19 mouse cellular contexts compared by ENCODE assay signal in the genomic region with DNA sequence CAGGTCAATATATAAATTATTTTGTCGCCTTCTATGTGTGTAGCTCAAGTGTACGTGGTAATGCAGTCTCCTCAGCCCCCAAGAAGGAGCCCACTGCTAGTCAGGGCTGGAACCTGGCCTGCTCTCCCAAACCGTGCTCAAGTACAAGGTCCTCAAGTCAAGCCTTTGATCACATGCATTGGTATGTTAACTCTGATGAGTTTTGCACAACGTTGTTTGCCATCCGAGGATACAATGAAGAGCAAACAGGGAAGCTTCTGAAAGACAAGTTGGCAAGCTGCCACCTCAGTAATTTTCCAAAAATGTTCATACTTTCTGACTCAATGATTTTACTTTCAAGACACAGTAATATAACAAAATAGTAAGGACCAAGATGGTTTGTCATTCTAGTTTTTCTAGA.
A peak's percentile ranks its signal among the peaks of the same experiment; 100 is the strongest.
DNase-seq lines count a peak whose midpoint lies in the region; ATAC-seq and TF ChIP-seq lines count a peak whose summit lies in the region.
"Had no signal": no experiment of that assay in that cellular context is flagged by ENCODE, and none has a peak within 500 bp of the region (broad histone marks: within the 10 kb centered on the region; RNA-seq: fewer than 3 reads in every experiment).

No protein-coding gene starts in this region.

- no peaks in the 10 kb centered on the region for H3K9me3 ChIP-seq in liver, embryonic 15.5 days (replicated peaks)
- no peaks in the 10 kb centered on the region for H3K9me3 ChIP-seq in liver, embryonic 11.5 days (ENCODE audit: control insufficient read depth, low read length)
- H3K9me3 ChIP-seq in liver, postnatal 0 days (ENCODE audit: low read length), result no peaks in the 10 kb centered on the region
- no peaks in the 10 kb centered on the region for H3K9me3 ChIP-seq in forebrain, postnatal 0 days (ENCODE audit: low read length)
- no peaks in the 10 kb centered on the region for H3K9me3 ChIP-seq in neural tube, embryonic 15.5 days (replicated peaks)
- H3K9me3 ChIP-seq: forebrain, embryonic 15.5 days; heart, embryonic 15.5 days; hindbrain, embryonic 13.5 days had no signal

- peak; percentile 22; the same call in 1 of the 2 replicates for ATAC-seq in liver, embryonic 15.5 days (ENCODE audit: insufficient read depth)
- no peak for ATAC-seq in liver, embryonic 11.5 days (replicated peaks; ENCODE audit: low FRiP score)
- ATAC-seq in liver, postnatal 0 days, result peak; percentile 66
- no peak for ATAC-seq in forebrain, postnatal 0 days
- ATAC-seq in neural tube, embryonic 15.5 days (ENCODE audit: low FRiP score), result no peak
- ATAC-seq: forebrain, embryonic 15.5 days; hindbrain, postnatal 0 days had no signal

- H3K4me1 ChIP-seq in liver, embryonic 15.5 days (replicated peaks), result peaks cover 3% of the 10 kb centered on the region; the same call in 1 of the 2 replicates
- no peaks in the 10 kb centered on the region for H3K4me1 ChIP-seq in liver, embryonic 11.5 days (replicated peaks; ENCODE audit: control insufficient read depth, insufficient read depth, low read length)
- H3K4me1 ChIP-seq in liver, postnatal 0 days (ENCODE audit: insufficient read depth), result no peaks in the 10 kb centered on the region
- no peaks in the 10 kb centered on the region for H3K4me1 ChIP-seq in forebrain, postnatal 0 days (ENCODE audit: insufficient read depth)
- peaks cover 17% of the 10 kb centered on the region for H3K4me1 ChIP-seq in neural tube, embryonic 15.5 days
- H3K4me1 ChIP-seq: forebrain, embryonic 15.5 days; heart, embryonic 15.5 days had no signal

- 65% methylated on average over 5 of the region's 5 CpGs for WGBS in liver, embryonic 15.5 days (ENCODE audit: insufficient replicate concordance)
- WGBS in liver, embryonic 11.5 days, result 86% methylated on average over 5 of the region's 5 CpGs
- WGBS in liver, postnatal 0 days (ENCODE audit: insufficient replicate concordance), result 64% methylated on average over 5 of the region's 5 CpGs
- 56% methylated on average over 5 of the region's 5 CpGs for WGBS in forebrain, postnatal 0 days
- WGBS in neural tube, embryonic 15.5 days, result 78% methylated on average over 5 of the region's 5 CpGs

- H3K27me3 ChIP-seq in liver, embryonic 15.5 days, result no peaks in the 10 kb centered on the region
- H3K27me3 ChIP-seq in liver, embryonic 11.5 days (replicated peaks; ENCODE audit: control insufficient read depth, insufficient read depth, low read length), result no peaks in the 10 kb centered on the region
- H3K27me3 ChIP-seq in liver, postnatal 0 days (ENCODE audit: insufficient read depth, low read length), result no peaks in the 10 kb centered on the region
- no peaks in the 10 kb centered on the region for H3K27me3 ChIP-seq in forebrain, postnatal 0 days (ENCODE audit: insufficient read depth, low read length)
- no peaks in the 10 kb centered on the region for H3K27me3 ChIP-seq in neural tube, embryonic 15.5 days (replicated peaks)
- H3K27me3 ChIP-seq: forebrain, embryonic 15.5 days; heart, embryonic 15.5 days; hindbrain, embryonic 13.5 days had no signal

- no peak overlapping the region for H3K27ac ChIP-seq in liver, embryonic 15.5 days (replicated peaks)
- H3K27ac ChIP-seq in liver, embryonic 11.5 days (ENCODE audit: low read depth, low read length), result no peak overlapping the region
- H3K27ac ChIP-seq in liver, postnatal 0 days (ENCODE audit: low read depth), result 0 out of 2 replicates have a peak overlapping the region, but pooled peaks have one; percentile 4
- H3K27ac ChIP-seq in forebrain, postnatal 0 days (ENCODE audit: low read depth, low read length), result no peak overlapping the region
- no peak overlapping the region for H3K27ac ChIP-seq in neural tube, embryonic 15.5 days (replicated peaks)
- H3K27ac ChIP-seq: forebrain, embryonic 15.5 days; heart, adult 2 months; heart, embryonic 15.5 days; hindbrain, embryonic 13.5 days; hindbrain, postnatal 0 days had no signal

- no peak overlapping the region for H3K4me2 ChIP-seq in liver, embryonic 15.5 days
- H3K4me2 ChIP-seq in liver, embryonic 11.5 days, result no peak overlapping the region
- H3K4me2 ChIP-seq in liver, postnatal 0 days (ENCODE audit: low read depth, low read length), result no peak overlapping the region
- H3K4me2 ChIP-seq in forebrain, postnatal 0 days (ENCODE audit: low read depth), result no peak overlapping the region
- H3K4me2 ChIP-seq in neural tube, embryonic 15.5 days, result no peak overlapping the region
- H3K4me2 ChIP-seq: forebrain, embryonic 15.5 days; heart, embryonic 11.5 days; heart, embryonic 15.5 days; hindbrain, embryonic 13.5 days had no signal

- no peaks in the 10 kb centered on the region; the same call in 1 of the 2 replicates for H3K36me3 ChIP-seq in liver, embryonic 15.5 days (replicated peaks)
- no peaks in the 10 kb centered on the region; the same call in 1 of the 2 replicates for H3K36me3 ChIP-seq in liver, embryonic 11.5 days (ENCODE audit: control insufficient read depth, insufficient read depth, low read length)
- H3K36me3 ChIP-seq in liver, postnatal 0 days (replicated peaks; ENCODE audit: insufficient read depth, low read length), result 0 out of 2 replicates have a peak, but pooled peaks cover 2% of the 10 kb centered on the region
- H3K36me3 ChIP-seq in forebrain, postnatal 0 days (ENCODE audit: insufficient read depth), result no peaks in the 10 kb centered on the region
- no peaks in the 10 kb centered on the region for H3K36me3 ChIP-seq in neural tube, embryonic 15.5 days
- H3K36me3 ChIP-seq: forebrain, embryonic 15.5 days; heart, embryonic 15.5 days had no signal

- no peak overlapping the region for H3K9ac ChIP-seq in liver, embryonic 15.5 days
- H3K9ac ChIP-seq in liver, embryonic 11.5 days (ENCODE audit: low read depth, low read length), result no peak overlapping the region
- no peak overlapping the region for H3K9ac ChIP-seq in liver, postnatal 0 days (replicated peaks)
- no peak overlapping the region for H3K9ac ChIP-seq in forebrain, postnatal 0 days
- no peak overlapping the region for H3K9ac ChIP-seq in neural tube, embryonic 15.5 days (replicated peaks)
- H3K9ac ChIP-seq: forebrain, embryonic 15.5 days; heart, embryonic 15.5 days; hindbrain, embryonic 13.5 days had no signal

- no peak overlapping the region for H3K4me3 ChIP-seq in liver, embryonic 15.5 days (replicated peaks)
- no peak overlapping the region for H3K4me3 ChIP-seq in liver, embryonic 11.5 days (ENCODE audit: low read depth, low read length)
- no peak overlapping the region for H3K4me3 ChIP-seq in liver, postnatal 0 days (ENCODE audit: low read depth, low read length)
- H3K4me3 ChIP-seq in forebrain, postnatal 0 days (ENCODE audit: low read depth, low read length), result no peak overlapping the region
- no peak overlapping the region for H3K4me3 ChIP-seq in neural tube, embryonic 15.5 days (replicated peaks)
- H3K4me3 ChIP-seq: forebrain, embryonic 15.5 days; heart, adult 2 months; heart, embryonic 15.5 days; hindbrain, embryonic 13.5 days had no signal

- TF ChIP-seq EP300 in liver, postnatal 0 days (IDR thresholded peaks at IDR 0.05; ENCODE audit: low read depth), result no peak

- TF ChIP-seq CTCF in liver, postnatal 0 days (IDR thresholded peaks at IDR 0.05; ENCODE audit: low read depth), result no peak
- no peak for TF ChIP-seq CTCF in forebrain, postnatal 0 days (IDR thresholded peaks at IDR 0.05; ENCODE audit: low read depth)

- DNase-seq in liver, embryonic 11.5 days (ENCODE audit: low spot score), result no peak
- DNase-seq in A20 (ENCODE audit: low read depth, low spot score) (peak; percentile 23), NIH3T3 (ENCODE audit: low read depth) (peak; percentile 22)
- no peak for DNase-seq in liver, postnatal 0 days
- DNase-seq in forebrain, postnatal 0 days, result no peak
- DNase-seq: adrenal gland, postnatal 14 days; B cell, adult 2 months; cerebellum, adult 2 months; cerebellum, postnatal 10 days; gastrocnemius, postnatal 14 days; heart, adult 2 months; heart, postnatal 14 days had no signal

Comparison
In these comparisons a context has a peak if more than half of its experiments do, and no peak if none do; other contexts are left out.
1. ATAC-seq: peak in liver, embryonic 15.5 days (single experiment) and liver, postnatal 0 days (single experiment); none in liver, embryonic 11.5 days (single experiment), forebrain, postnatal 0 days (single experiment) and neural tube, embryonic 15.5 days (single experiment).
2. DNase-seq: peak in A20 (single experiment) and NIH3T3 (single experiment); none in liver, embryonic 11.5 days (single experiment), liver, postnatal 0 days (single experiment) and forebrain, postnatal 0 days (single experiment).